Mouse (Mus musculus) liver, postnatal 0 days (tissue): Measurements from ENCODE around the gene Gm49673.
"Not testable (repeated sequence)": the region's sequence is repeated elsewhere in the genome, so short reads cannot be mapped to it uniquely, and the experiment has no call there.

Experiments used
- CTCF ChIP-seq: sonication (generic); IDR thresholded peaks from 2 replicates; pipeline ENCODE4 v1.5.1; 2016; ENCODE audit warnings: antibody characterized with exemption, low read depth
- EP300 ChIP-seq: IDR thresholded peaks from 2 replicates; pipeline ENCODE4 v1.6.1; 2016; ENCODE audit warnings: antibody characterized with exemption, low read depth, mild to moderate bottlenecking

- not testable (repeated sequence) for TF ChIP-seq CTCF, EP300
Observed at GRCm38 (mm10) chr17:8130849-8131248, 16.7 kb downstream of the Gm49673 start.
